Mouse (Mus musculus) cerebellum, adult 2 months (tissue): ENCODE results near the gene Fau.

Source experiments
- CTCF ChIP-seq: fragments of 200-500 bp; IDR thresholded peaks from 2 replicates; pipeline ENCODE4 v1.5.1; 2011; ENCODE audit warnings: low read depth, mild to moderate bottlenecking, control low read depth, low read length, moderate library complexity, borderline replicate concordance; ENCODE audit not compliant: insufficient read depth
- POLR2A ChIP-seq: fragments of 200-500 bp; IDR thresholded peaks from 2 replicates; pipeline ENCODE4 v1.6.1; 2011; ENCODE audit warnings: low read length, control low read depth, borderline replicate concordance; ENCODE audit not compliant: insufficient read depth

DNA sequence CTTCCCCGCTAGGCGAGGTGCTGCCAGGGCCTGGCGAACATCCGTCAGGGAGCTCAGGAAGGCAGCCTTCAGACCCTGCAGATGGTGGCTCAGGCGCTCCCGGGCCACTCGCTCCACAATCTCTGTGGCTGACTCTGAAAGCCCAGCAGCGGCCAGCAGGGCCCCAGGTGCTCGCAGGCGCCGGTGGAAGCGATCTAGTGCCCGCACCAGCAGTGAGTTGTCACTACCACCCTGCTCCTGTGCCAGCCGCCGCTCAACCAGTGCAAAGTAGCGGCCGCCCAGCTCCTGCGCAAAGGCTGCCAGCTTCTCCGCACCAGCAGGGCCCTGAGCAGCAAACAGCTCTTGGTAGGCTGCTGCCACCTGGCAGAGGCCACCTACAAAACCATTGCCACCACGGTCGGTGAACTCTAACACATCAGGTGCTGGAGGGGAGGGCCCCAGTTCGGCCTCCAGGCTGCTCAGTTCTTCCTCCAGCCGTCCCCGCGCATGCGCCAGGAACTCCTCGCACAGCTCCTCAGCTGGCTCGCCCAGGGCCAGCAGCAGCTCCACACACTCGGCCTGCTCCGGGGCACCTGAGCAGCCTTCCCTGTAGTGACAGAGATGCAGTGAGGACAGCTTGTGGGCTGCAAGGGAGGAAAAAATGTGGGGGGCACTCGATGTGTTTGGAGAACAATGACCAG is 13.1 kb downstream of the Fau start:
- TF ChIP-seq POLR2A (no peak), CTCF (no peak)
